Mouse (Mus musculus) lung, postnatal 0 days (tissue): ENCODE results near the gene Rab23. TPM values are rescaled to one million over a fixed set of nuclear protein-coding genes. Genes with fewer than 3 reads are reported as not detected.

Experiments used
- ATAC-seq: fragments of 200-750 bp; cut with Nextera tagmentation; 2 replicates; pipeline ENCODE4 v1.8.0; 2017; ENCODE audit warnings: moderate library complexity
- DNase-seq: peaks from one replicate; pipeline ENCODE4 v3.0.0-alpha.2; 2016; ENCODE audit warnings: low spot score
- H3K27ac ChIP-seq: fragments of 300-500 bp; sonication (generic); 2 replicates; pipeline ENCODE4 v1.5.1; 2014; ENCODE audit warnings: antibody characterized with exemption, mild to moderate bottlenecking, low read length, mixed read lengths
- H3K27me3 ChIP-seq: fragments of 300-500 bp; sonication (generic); replicated peaks from 2 replicates; pipeline ENCODE4 v1.6.1; 2014; ENCODE audit warnings: low read length, mixed read lengths; ENCODE audit not compliant: insufficient read depth
- H3K36me3 ChIP-seq: fragments of 300-500 bp; sonication (generic); 2 replicates; pipeline ENCODE4 v1.6.1; 2014; ENCODE audit warnings: low read length, mixed read lengths; ENCODE audit not compliant: insufficient read depth
- H3K4me1 ChIP-seq: fragments of 300-500 bp; sonication (generic); 2 replicates; pipeline ENCODE4 v1.6.1; 2014; ENCODE audit warnings: antibody characterized with exemption, low read depth, low read length, mixed read lengths; ENCODE audit not compliant: insufficient read depth
- H3K4me2 ChIP-seq: fragments of 300-500 bp; sonication (generic); replicated peaks from 2 replicates; pipeline ENCODE4 v1.6.1; 2014; ENCODE audit warnings: low read depth, mild to moderate bottlenecking, low read length, moderate library complexity, mixed read lengths
- H3K4me3 ChIP-seq: fragments of 300-500 bp; sonication (generic); 2 replicates; pipeline ENCODE4 v1.5.1; 2014; ENCODE audit warnings: low read depth, low read length
- H3K9ac ChIP-seq: fragments of 300-500 bp; sonication (generic); replicated peaks from 2 replicates; pipeline ENCODE4 v1.6.1; 2014; ENCODE audit warnings: low read depth, mild to moderate bottlenecking
- H3K9me3 ChIP-seq: fragments of 300-500 bp; sonication (generic); 2 replicates; pipeline ENCODE4 v1.6.1; 2016; ENCODE audit warnings: low read length, mixed read lengths
- CTCF ChIP-seq: IDR thresholded peaks from 2 replicates; pipeline ENCODE4 v1.5.1; 2016; ENCODE audit warnings: antibody characterized with exemption, mild to moderate bottlenecking
- EP300 ChIP-seq: IDR thresholded peaks from 2 replicates; pipeline ENCODE4 v1.6.1; 2016; ENCODE audit warnings: antibody characterized with exemption, mild to moderate bottlenecking, control low read depth
- WGBS: fragments of 180-500 bp; shearing (Covaris S2); extraction: QIAGEN DNeasy Blood & Tissue Kit; methylation state at CpG from one replicate; pipeline ENCODE4 v1.1.7; 2014; 5-methylcytosine and 5-hydroxymethylcytosine counted together
- polyA plus RNA-seq: library from polyadenylated mRNA; unstranded; fragments of >200 nt; fragmentation: Nextera tagmentation; extraction: Ambion mirVana; gene quantifications from 2 replicates; pipeline ENCODE4 v1.2.1, GENCODE M21; 2015

Gene Rab23
- 13.1 and 14.2 TPM in 2 replicates for polyA plus RNA-seq

- H3K27ac ChIP-seq: peak within 1 kb of the TSS; percentile 83
- H3K9ac ChIP-seq: peak within 1 kb of the TSS; percentile 77
- H3K4me3 ChIP-seq: peak within 1 kb of the TSS; percentile 81
- H3K4me1 ChIP-seq: no peaks in the 10 kb centered on the region
- H3K27me3 ChIP-seq: no peaks in the 10 kb centered on the region
- H3K9me3 ChIP-seq: no peaks in the 10 kb centered on the region
- ATAC-seq: peak; percentile 96
- peak within 1 kb of the TSS; percentile 91 for H3K4me2 ChIP-seq
- TF ChIP-seq EP300: no peak
- TF ChIP-seq CTCF: no peak
- peak; percentile 88 for DNase-seq
- WGBS: under 1% methylated on average over 44 of the region's 54 CpGs
- H3K36me3 ChIP-seq: 0 out of 2 replicates have a peak, but pooled peaks cover 1% of the 10 kb centered on the region
Observed at GRCm38 (mm10) chr1:33719733-33720225, at the start of gene Rab23. Rab23 (plus strand) TSS chr1:33719887.

GRCm38 (mm10) chr1:33670164-33670616 is 49.5 kb upstream of the Rab23 start:
- no peaks in the 10 kb centered on the region for H3K4me1 ChIP-seq
- under 1% methylated on average over 37 of the region's 37 CpGs for WGBS
- no peaks in the 10 kb centered on the region for H3K27me3 ChIP-seq
- H3K4me3 ChIP-seq: peak overlapping the region; percentile 72
- peak overlapping the region; percentile 68 for H3K27ac ChIP-seq
- peak; percentile 88 for DNase-seq
- H3K9me3 ChIP-seq: no peaks in the 10 kb centered on the region
- peak overlapping the region; percentile 97 for H3K4me2 ChIP-seq
- H3K9ac ChIP-seq: peak overlapping the region; percentile 54
- peak; percentile 75 for ATAC-seq
- no peaks in the 10 kb centered on the region; the same call in 1 of the 2 replicates for H3K36me3 ChIP-seq
- TF ChIP-seq CTCF (peak; percentile 58), EP300 (no peak)

- Histone ChIP-seq H3K4me1 (no peaks in the 10 kb centered on the region), H3K27ac (no peak overlapping the region), H3K9ac (no peak overlapping the region), H3K27me3 (no peaks in the 10 kb centered on the region), H3K36me3 (no peaks in the 10 kb centered on the region; the same call in 1 of the 2 replicates), H3K4me3 (no peak overlapping the region), H3K9me3 (no peaks in the 10 kb centered on the region), H3K4me2 (no peak overlapping the region)
- WGBS: 55% methylated on average over 5 of the region's 5 CpGs
- ATAC-seq (no peak), DNase-seq (peak; percentile 35)
- TF ChIP-seq EP300 (no peak), CTCF (no peak)
Observed at GRCm38 (mm10) chr1:33671441-33671840, 48.2 kb upstream of the Rab23 start.

GRCm38 (mm10) chr1:33672083-33672482 is 47.6 kb upstream of the Rab23 start:
- Histone ChIP-seq H3K27me3 (no peaks in the 10 kb centered on the region), H3K27ac (no peak overlapping the region), H3K4me2 (no peak overlapping the region), H3K9me3 (no peaks in the 10 kb centered on the region), H3K4me1 (no peaks in the 10 kb centered on the region), H3K4me3 (no peak overlapping the region), H3K36me3 (no peaks in the 10 kb centered on the region), H3K9ac (no peak overlapping the region)
- 56% methylated on average over 3 of the region's 3 CpGs for WGBS
- DNase-seq: no peak
- TF ChIP-seq EP300 (no peak), CTCF (no peak)
- no peak for ATAC-seq

GRCm38 (mm10) chr1:33672514-33672913 is 47.2 kb upstream of the Rab23 start:
- no peak overlapping the region for H3K4me3 ChIP-seq
- no peak overlapping the region for H3K27ac ChIP-seq
- TF ChIP-seq EP300 (no peak), CTCF (peak; percentile 66)
- no peaks in the 10 kb centered on the region for H3K27me3 ChIP-seq
- no peaks in the 10 kb centered on the region for H3K4me1 ChIP-seq
- H3K4me2 ChIP-seq: no peak overlapping the region
- 29% methylated on average over 3 of the region's 3 CpGs for WGBS
- H3K9ac ChIP-seq: no peak overlapping the region
- peak; percentile 58 for DNase-seq
- ATAC-seq: no peak
- no peaks in the 10 kb centered on the region for H3K9me3 ChIP-seq
- H3K36me3 ChIP-seq: no peaks in the 10 kb centered on the region

GRCm38 (mm10) chr1:33673158-33673960 is 46.3 kb upstream of the Rab23 start:
- no peaks in the 10 kb centered on the region for H3K36me3 ChIP-seq
- no peak overlapping the region for H3K9ac ChIP-seq
- ATAC-seq (no peak), DNase-seq (no peak)
- H3K27me3 ChIP-seq: no peaks in the 10 kb centered on the region
- H3K4me2 ChIP-seq: no peak overlapping the region
- no peaks in the 10 kb centered on the region for H3K4me1 ChIP-seq
- WGBS: 54% methylated on average over 17 of the region's 17 CpGs
- no peak overlapping the region for H3K27ac ChIP-seq
- no peak for TF ChIP-seq EP300
- TF ChIP-seq CTCF: no peak
- no peaks in the 10 kb centered on the region for H3K9me3 ChIP-seq
- no peak overlapping the region for H3K4me3 ChIP-seq
